Comparison of ENCODE assay signal across 24 mouse cellular contexts in the genomic region with DNA sequence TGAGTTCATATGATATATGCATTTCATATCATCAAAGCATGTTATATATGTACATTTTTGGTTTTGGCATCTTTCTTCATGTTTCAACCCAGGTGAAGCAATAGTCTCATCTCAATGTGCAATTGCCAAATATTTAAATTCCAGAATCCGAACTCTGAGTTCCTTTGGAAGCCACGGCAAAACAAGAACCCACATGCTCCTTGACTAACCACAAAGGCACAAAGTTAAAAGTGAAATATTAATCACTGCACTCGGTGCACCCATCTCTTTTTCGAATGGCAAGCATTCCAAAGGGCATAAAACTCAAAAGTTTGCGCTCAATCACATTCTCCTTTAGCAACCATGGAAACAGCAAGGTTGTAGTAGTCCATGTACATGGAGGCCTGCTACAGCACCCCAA. TPM values are rescaled to one million over a fixed set of nuclear protein-coding genes. Genes with fewer than 3 reads are reported as not detected.
"Had no signal": no experiment of that assay in that cellular context is flagged by ENCODE, and none has a peak within 500 bp of the region (broad histone marks: within the 10 kb centered on the region; RNA-seq: fewer than 3 reads in every experiment).

No protein-coding gene starts in this region.

- ATAC-seq: midbrain, embryonic 16.5 days had no signal

- H3K9me3 ChIP-seq: midbrain, embryonic 10.5 days; midbrain, embryonic 12.5 days; neural tube, embryonic 13.5 days; neural tube, embryonic 15.5 days had no signal

- DNase-seq: lung, embryonic 14.5 days; lung, postnatal 10 days; lung, postnatal 4 days; midbrain, embryonic 14.5 days; retina, postnatal 1 day; right cerebral cortex, adult 18-20 months; right cerebral cortex, postnatal 25 days; right cerebral cortex, postnatal 4 days; spleen, adult 18-20 months; thymus, adult 18-20 months; thymus, postnatal 14 days; thymus, postnatal 36 days had no signal

- H3K27ac ChIP-seq: midbrain, embryonic 10.5 days; midbrain, embryonic 12.5 days; neural tube, embryonic 13.5 days; neural tube, embryonic 15.5 days had no signal

- H3K27me3 ChIP-seq: midbrain, embryonic 12.5 days; neural tube, embryonic 13.5 days; neural tube, embryonic 15.5 days had no signal

- H3K4me2 ChIP-seq: lung, embryonic 14.5 days; midbrain, embryonic 12.5 days; neural tube, embryonic 13.5 days; neural tube, embryonic 15.5 days had no signal

- H3K9ac ChIP-seq: lung, embryonic 14.5 days; midbrain, embryonic 12.5 days; neural tube, embryonic 13.5 days; neural tube, embryonic 15.5 days had no signal

- H3K4me1 ChIP-seq: midbrain, embryonic 10.5 days; midbrain, embryonic 12.5 days; neural tube, embryonic 13.5 days; neural tube, embryonic 15.5 days had no signal

- H3K36me3 ChIP-seq: midbrain, embryonic 10.5 days; midbrain, embryonic 12.5 days; neural tube, embryonic 13.5 days; neural tube, embryonic 15.5 days had no signal

- H3K4me3 ChIP-seq: midbrain, embryonic 10.5 days; midbrain, embryonic 12.5 days; myocyte; neural tube, embryonic 13.5 days; neural tube, embryonic 15.5 days had no signal

RNA-seq across cellular contexts. Expression of a gene that starts 10.0 kb away (rescaled TPM):
- total RNA-seq: megakaryocyte, adult 5-6 weeks; megakaryocyte-erythroid progenitor cell, adult 5-6 weeks had no signal
- polyA plus RNA-seq: lung, embryonic 14.5 days; lung, embryonic 16.5 days; midbrain, embryonic 10.5 days; midbrain, embryonic 12.5 days; myocyte; small intestine, adult 2 months; stomach, embryonic 14.5 days; stomach, embryonic 16.5 days had no signal
